Mouse (Mus musculus) ES-Bruce4 (cell line): ENCODE measurements around the gene Usp29. TPM values are rescaled to one million over a fixed set of nuclear protein-coding genes. Genes with fewer than 3 reads are reported as not detected.

ENCODE experiments used
- H3K27ac ChIP-seq: 2 replicates; pipeline ENCODE4 v1.5.1; 2012; ENCODE audit warnings: low read length, inconsistent platforms; ENCODE audit not compliant: insufficient read depth
- H3K27me3 ChIP-seq: 2 replicates; pipeline ENCODE4 v1.6.1; 2012; ENCODE audit warnings: mild to moderate bottlenecking, low read length, inconsistent platforms; ENCODE audit not compliant: control insufficient read depth, poor library complexity, insufficient read depth, severe bottlenecking
- H3K36me3 ChIP-seq: 2 replicates; pipeline ENCODE4 v1.6.1; 2012; ENCODE audit warnings: inconsistent platforms, mild to moderate bottlenecking, low read length, moderate library complexity; ENCODE audit not compliant: control insufficient read depth, poor library complexity, insufficient read depth, severe bottlenecking
- H3K4me1 ChIP-seq: one replicate; pipeline ENCODE4 v1.8.1; 2011; ENCODE audit warnings: low read length; ENCODE audit not compliant: control insufficient read depth, insufficient read depth
- H3K4me3 ChIP-seq: 2 replicates; pipeline ENCODE4 v1.5.1; 2011; ENCODE audit warnings: low read depth, mild to moderate bottlenecking, low read length
- H3K9ac ChIP-seq: 2 replicates; pipeline ENCODE4 v1.6.1; 2012; ENCODE audit warnings: low read depth, mild to moderate bottlenecking, inconsistent platforms; ENCODE audit not compliant: poor library complexity, severe bottlenecking
- H3K9me3 ChIP-seq: replicated peaks from 2 replicates; pipeline ENCODE4 v1.6.1; 2012; ENCODE audit warnings: mild to moderate bottlenecking, low read length, inconsistent platforms; ENCODE audit not compliant: control insufficient read depth, poor library complexity, insufficient read depth, severe bottlenecking
- CTCF ChIP-seq: IDR thresholded peaks from one replicate; pipeline ENCODE4 v1.8.1; 2011; ENCODE audit warnings: low read depth, low read length
- EP300 ChIP-seq: IDR thresholded peaks from 2 replicates; pipeline ENCODE4 v1.6.1; 2011; ENCODE audit warnings: low read depth, low read length; ENCODE audit not compliant: insufficient read depth
- POLR2A ChIP-seq: IDR thresholded peaks from one replicate; pipeline ENCODE4 v1.8.1; 2011; ENCODE audit warnings: low read length; ENCODE audit not compliant: insufficient read depth
- polyA plus RNA-seq: library from polyadenylated mRNA; stranded (reverse); fragments of >200 nt; gene quantifications from 2 replicates; pipeline ENCODE4 v1.2.4, GENCODE M21; 2011; ENCODE audit warnings: low read depth; ENCODE audit not compliant: missing spikeins, insufficient read depth, insufficient read length

The Usp29 gene
- polyA plus RNA-seq, 1 experiment = 12.8 TPM

GRCm38 (mm10) chr7:6820296-6820695 lies 89.9 kb downstream of the Usp29 start:
- no peak for TF ChIP-seq CTCF
- no peak for TF ChIP-seq EP300
- no peak for TF ChIP-seq POLR2A
- no peaks in the 10 kb centered on the region for H3K27me3 ChIP-seq
- no peak overlapping the region for H3K9ac ChIP-seq
- no peaks in the 10 kb centered on the region for H3K4me1 ChIP-seq
- H3K4me3 ChIP-seq = no peak overlapping the region
- no peaks in the 10 kb centered on the region; the same call in 1 of the 2 replicates for H3K9me3 ChIP-seq
- H3K36me3 ChIP-seq = no peaks in the 10 kb centered on the region
- no peak overlapping the region for H3K27ac ChIP-seq

GRCm38 (mm10) chr7:6822633-6823032 lies 92.3 kb downstream of the Usp29 start:
- H3K27ac ChIP-seq = no peak overlapping the region
- no peak overlapping the region for H3K4me3 ChIP-seq
- no peak overlapping the region for H3K9ac ChIP-seq
- H3K9me3 ChIP-seq = no peaks in the 10 kb centered on the region; the same call in 1 of the 2 replicates
- no peaks in the 10 kb centered on the region for H3K27me3 ChIP-seq
- H3K36me3 ChIP-seq = no peaks in the 10 kb centered on the region
- no peaks in the 10 kb centered on the region for H3K4me1 ChIP-seq
- TF ChIP-seq POLR2A (no peak), EP300 (no peak), CTCF (no peak)

- Histone ChIP-seq H3K27ac (no peak overlapping the region), H3K4me3 (no peak overlapping the region), H3K4me1 (no peaks in the 10 kb centered on the region), H3K36me3 (no peaks in the 10 kb centered on the region), H3K27me3 (no peaks in the 10 kb centered on the region), H3K9me3 (no peaks in the 10 kb centered on the region; the same call in 1 of the 2 replicates), H3K9ac (no peak overlapping the region)
- TF ChIP-seq CTCF (no peak), EP300 (no peak), POLR2A (no peak)
Measured at GRCm38 (mm10) chr7:6823673-6824072, 93.3 kb downstream of the Usp29 start.

GRCm38 (mm10) chr7:6825966-6826647 lies 95.7 kb downstream of the Usp29 start:
- H3K27ac ChIP-seq = no peak overlapping the region
- TF ChIP-seq EP300 (no peak), POLR2A (no peak), CTCF (no peak)
- no peaks in the 10 kb centered on the region for H3K27me3 ChIP-seq
- H3K4me1 ChIP-seq = no peaks in the 10 kb centered on the region
- no peak overlapping the region for H3K9ac ChIP-seq
- H3K4me3 ChIP-seq = no peak overlapping the region
- H3K36me3 ChIP-seq = no peaks in the 10 kb centered on the region
- no peaks in the 10 kb centered on the region; the same call in 1 of the 2 replicates for H3K9me3 ChIP-seq

GRCm38 (mm10) chr7:6829148-6829547 lies 98.8 kb downstream of the Usp29 start:
- no peak overlapping the region for H3K9ac ChIP-seq

GRCm38 (mm10) chr7:6834950-6835349 lies 104.6 kb downstream of the Usp29 start:
- H3K4me3 ChIP-seq = no peak overlapping the region
- no peak overlapping the region for H3K9ac ChIP-seq
- no peaks in the 10 kb centered on the region for H3K9me3 ChIP-seq
- no peaks in the 10 kb centered on the region for H3K36me3 ChIP-seq
- H3K4me1 ChIP-seq = no peaks in the 10 kb centered on the region
- H3K27me3 ChIP-seq = no peaks in the 10 kb centered on the region
- H3K27ac ChIP-seq = no peak overlapping the region
- TF ChIP-seq EP300 = no peak
- no peak for TF ChIP-seq CTCF
- TF ChIP-seq POLR2A = no peak

More at GRCm38 (mm10) chr7:6829148-6829547, 98.8 kb downstream of the Usp29 start:
- Histone ChIP-seq H3K36me3 (no peaks in the 10 kb centered on the region), H3K4me3 (no peak overlapping the region), H3K27ac (no peak overlapping the region), H3K9me3 (no peaks in the 10 kb centered on the region), H3K4me1 (no peaks in the 10 kb centered on the region), H3K27me3 (no peaks in the 10 kb centered on the region)
- TF ChIP-seq CTCF = no peak
- TF ChIP-seq EP300 = no peak
- no peak for TF ChIP-seq POLR2A
